Mouse (Mus musculus) layer of hippocampus, postnatal 36 days (tissue): ENCODE measurements around the gene Slx1b. TPM values are rescaled to one million over a fixed set of nuclear protein-coding genes. Genes with fewer than 3 reads are reported as not detected.
"Not testable (repeated sequence)": the region's sequence is repeated elsewhere in the genome, so short reads cannot be mapped to it uniquely, and the experiment has no call there.

Source experiments
- DNase-seq, 2 experiments: peaks; one replicate each; pipeline ENCODE4 v3.0.0; 2022
- total RNA-seq, 2 experiments: library from RNA; stranded (reverse); gene quantifications; 2 replicates each; pipeline ENCODE4 v1.2.3; 2021

Gene Slx1b
- total RNA-seq, 2 experiments from 2014 or later = 16.2 to 16.4 TPM

DNA sequence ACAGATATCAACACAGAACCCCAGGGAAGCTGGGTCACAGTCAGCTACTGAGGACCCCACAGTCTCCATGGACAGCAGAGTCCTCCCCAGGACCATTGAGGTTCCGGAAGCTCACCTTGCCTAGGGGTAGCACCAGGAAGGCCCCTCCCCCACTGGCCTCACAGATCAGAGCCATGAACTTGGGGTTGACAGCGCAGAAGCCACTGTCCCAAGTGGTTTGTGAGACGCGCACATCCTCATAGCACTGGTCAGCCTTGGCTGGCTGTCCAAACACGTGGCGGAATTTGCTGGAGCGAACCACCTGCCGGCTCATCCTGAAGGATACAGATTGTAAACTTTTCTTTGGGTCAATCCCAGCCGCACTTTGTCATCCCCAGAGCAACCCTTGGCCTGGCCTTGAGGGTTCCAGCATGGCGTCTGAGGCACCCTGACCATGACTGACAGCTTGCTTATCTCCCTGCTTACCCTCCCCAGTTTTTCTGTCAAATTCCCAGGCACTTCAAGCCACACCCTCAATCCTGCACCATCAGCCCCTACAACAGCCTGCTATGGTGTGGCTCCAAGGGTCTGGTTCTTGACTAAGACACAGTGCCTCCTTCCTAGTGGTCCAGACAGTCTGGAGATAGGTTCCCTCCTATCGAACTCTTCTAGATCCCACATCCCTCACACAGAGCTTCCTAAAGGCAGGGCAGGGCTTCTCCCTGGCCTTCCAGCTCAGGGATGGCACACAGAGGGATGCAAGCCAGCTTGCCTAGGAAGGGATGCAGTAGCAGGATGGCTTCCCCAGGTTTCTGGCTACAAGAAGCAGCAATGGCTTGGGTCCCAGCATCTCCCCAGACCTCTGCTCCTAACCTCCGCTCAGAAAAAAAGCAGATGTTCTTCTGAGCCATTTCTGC, 7.5 kb upstream of the Slx1b start:
- no peak for DNase-seq

DNA sequence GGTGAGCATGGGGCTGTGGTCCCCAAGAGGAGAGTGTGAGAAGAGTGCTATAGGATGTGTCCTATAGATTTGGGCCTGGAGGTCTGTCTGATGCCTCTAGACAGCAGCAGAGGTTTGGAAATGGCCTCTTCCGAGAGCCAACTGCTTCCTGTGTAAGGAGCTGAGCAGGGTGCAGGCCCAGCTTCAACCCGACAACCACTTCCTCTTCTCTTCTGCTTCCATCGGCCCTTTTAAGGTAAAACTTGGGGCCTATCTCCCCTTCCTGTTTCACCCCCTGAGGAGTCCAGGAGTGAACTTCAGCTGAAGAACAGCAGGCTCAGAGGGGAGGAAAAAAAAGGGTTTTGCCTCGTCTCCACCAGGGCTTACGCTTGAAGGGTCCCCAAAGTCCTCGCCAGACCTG, 6.8 kb upstream of the Slx1b start:
- no peak for DNase-seq

DNA sequence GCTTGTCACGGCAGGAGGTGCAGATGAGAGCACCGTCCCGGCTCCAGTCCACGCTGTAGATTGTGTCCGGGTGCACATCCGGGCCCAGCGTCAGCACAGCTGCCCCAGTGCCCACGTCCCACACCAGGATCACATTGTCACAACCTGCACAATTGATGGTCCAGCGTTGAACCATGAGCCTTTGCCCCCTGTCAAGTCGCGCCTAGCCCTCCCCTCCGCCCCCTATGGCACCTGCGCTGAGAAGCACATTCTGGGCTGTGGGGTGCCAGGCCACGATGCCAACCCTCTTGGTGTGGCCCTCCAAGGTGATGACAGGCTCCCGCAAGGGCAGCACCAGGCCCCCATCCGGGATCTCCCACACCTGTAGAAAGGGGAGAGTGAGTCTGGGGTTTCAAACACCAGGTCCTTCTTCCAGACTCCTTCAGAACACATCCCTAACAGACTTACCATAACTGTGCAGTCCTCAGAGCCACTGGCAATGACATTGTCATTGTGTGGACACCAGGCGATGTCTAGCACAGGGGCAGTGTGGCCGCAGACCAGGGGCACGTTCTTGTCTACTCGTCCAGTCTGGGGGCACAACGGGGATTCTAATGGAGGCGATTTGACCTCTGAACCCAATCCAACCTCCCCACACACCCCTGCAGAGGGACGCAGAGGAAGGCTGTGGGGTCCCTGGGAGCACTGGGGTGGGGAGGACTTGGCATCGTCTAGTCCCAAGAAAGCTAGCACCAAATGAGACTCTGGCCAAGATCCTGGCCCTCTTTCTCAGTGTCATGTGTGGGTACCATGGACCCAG, 6.2 kb upstream of the Slx1b start:
- no peak for DNase-seq

DNA sequence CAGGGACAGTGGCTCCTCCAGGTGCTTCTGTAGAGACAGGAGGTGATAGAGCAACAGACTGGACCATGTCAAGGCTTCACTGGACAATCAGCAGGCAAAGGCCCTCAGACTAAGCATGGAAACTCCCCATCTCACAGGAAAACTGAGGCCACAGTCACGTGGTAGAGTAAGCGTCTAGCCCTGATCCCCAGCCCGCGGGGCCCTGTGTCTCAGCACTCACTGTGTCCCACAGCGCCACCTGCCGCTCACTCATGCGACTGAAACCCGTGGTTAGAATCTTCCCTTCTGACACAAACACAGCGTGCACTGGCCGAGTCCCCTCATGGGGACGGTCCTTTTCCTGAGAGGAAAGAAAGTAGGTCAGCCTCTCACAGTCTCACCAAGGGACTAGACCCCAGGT, 5.5 kb upstream of the Slx1b start:
- DNase-seq = peak; percentile 89 to 90

DNA sequence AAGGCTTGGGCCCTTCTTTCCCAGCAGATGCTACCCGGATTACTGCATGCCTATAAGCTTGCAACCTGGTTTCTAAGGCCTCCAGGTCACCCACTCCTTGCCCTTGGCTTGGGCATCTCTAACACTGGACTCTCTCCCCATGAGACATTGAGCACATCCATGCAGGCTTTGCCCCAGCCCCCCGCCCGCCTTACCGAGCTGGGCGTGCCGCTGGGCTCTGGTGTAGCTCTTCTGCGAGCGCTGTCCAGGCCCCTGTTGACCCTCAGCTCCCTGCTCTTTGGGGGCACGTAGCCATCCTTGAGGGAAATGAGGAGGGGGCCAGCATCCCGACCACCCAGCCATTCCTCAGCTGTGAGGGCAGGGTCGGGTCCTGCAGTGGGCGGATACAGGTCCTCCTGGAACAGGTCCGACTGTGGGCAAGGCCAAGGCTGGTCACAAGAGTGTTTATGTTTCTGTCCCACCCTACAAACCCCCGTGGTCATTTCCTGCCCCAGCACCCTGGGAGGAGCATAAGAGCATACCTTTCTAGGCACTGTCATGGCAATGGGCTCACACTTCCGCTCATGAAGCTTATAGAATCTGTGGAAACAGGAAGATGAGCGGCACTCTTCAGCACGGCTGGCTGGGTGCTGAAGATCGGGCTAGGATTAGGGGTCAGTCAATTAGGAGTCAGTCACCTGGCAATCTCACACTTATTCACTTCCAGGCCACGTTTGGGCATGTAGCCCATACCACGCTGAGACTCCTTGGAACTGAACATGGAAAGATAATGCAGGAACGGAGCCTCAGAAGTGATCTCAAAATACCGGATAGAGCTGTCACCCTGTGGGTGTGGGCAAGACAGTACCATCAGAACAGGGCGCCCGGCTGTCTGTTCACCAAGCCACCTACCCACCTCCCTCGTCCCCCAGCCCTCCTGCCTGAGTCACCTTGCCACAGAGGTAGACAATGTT, 4.8 kb upstream of the Slx1b start:
- no peak for DNase-seq

- no peak for DNase-seq
Observed at GRCm38 (mm10) chr7:126697838-126698237, 2.3 kb upstream of the Slx1b start.

- DNase-seq = no peak
Observed at GRCm38 (mm10) chr7:126696886-126697285, 1.3 kb upstream of the Slx1b start.

DNA sequence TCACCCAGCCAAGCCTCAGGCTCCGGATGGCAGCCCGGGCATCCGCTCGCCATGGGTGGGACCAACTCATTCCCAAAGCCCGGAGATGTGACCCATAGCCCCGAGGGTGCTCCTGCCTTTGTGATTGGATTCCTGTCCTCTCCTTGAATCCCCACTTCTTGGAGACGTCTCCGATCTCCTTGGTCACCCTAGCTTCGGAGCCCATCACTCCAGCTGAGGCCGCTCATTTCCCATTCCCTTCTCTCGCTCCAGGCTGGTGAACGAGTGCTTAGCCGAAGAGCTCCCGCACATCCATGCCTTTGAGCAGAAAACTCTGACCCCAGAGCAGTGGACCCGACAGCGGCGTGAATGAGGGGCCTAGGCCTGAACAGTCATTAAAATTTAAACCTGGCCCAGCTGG, 719 bp upstream of the Slx1b start:
- DNase-seq = no peak

- no peak for DNase-seq
Observed at GRCm38 (mm10) chr7:126695210-126695611, 373 bp downstream of the Slx1b start, which contains the start of gene Bola2. Gene Bola2 (plus strand): TSS chr7:126695401.

GRCm38 (mm10) chr7:126694441-126695051, 1.0 kb downstream of the Slx1b start:
- no peak for DNase-seq

GRCm38 (mm10) chr7:126693781-126694180, 1.8 kb downstream of the Slx1b start:
- DNase-seq = no peak

DNA sequence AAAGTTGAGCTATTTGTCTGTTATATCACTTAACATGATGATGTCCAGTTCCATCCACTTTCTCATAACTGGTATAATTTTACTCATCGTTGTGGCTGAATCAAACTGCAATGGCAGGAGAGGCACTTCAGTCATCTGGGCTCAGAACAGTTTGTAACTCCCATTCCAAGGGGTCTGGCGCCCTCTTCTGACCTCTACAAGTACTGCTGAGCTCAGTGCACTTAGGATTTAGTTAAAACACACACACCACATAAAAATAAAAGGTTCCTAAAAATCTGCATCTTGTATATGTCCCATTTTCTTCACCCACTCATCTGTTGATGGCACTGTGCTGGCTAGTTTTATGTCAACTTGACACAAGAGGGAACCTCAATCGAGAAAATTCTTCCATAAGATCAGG, 2.3 kb downstream of the Slx1b start:
- peak; percentile 76 to 77 for DNase-seq

GRCm38 (mm10) chr7:126692426-126692825, 3.2 kb downstream of the Slx1b start:
- no peak for DNase-seq

GRCm38 (mm10) chr7:126691676-126692075, 3.9 kb downstream of the Slx1b start:
- DNase-seq = no peak

DNA sequence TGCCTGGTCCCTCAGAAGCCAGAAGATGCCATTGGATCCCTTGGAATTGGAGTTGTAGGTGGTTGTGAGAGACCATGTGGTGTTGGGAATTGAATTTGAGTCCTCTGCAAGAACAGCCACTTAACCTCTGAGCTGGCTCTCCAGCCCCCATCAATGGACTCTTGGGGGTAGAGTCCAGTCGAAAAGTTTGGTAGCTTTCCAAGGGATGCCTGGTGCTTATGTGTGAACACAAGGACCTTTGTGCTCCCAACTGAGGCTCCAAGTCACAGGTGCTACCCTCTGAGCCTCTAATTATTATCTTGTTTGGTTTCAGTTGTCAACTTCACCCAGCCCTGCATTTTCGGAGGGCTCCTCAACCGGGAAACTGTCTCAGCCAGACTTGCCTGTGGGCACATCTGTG, 4.8 kb downstream of the Slx1b start:
- no peak for DNase-seq

GRCm38 (mm10) chr7:126689021-126689420, 6.6 kb downstream of the Slx1b start:
- DNase-seq = no peak

DNA sequence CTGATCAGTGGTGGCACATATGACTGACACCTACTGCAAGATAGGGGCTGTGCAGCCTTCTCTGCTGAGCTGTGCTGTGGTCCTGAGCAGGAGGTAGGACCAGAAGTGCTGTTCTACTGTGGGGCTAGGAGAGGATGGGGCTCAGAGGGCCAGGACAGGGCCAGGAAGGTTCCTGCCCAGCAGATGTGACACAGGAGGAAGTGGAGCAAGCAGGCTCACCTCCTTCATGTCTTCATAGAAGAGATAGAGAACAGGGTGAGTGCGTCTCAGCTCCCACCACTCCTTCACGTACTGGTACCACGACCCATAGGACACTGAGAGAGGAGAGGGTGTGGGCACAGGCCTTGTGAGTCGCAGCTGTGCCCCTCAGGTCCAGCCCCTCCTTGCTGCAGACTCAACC, 7.4 kb downstream of the Slx1b start:
- not testable (repeated sequence) for DNase-seq

DNA sequence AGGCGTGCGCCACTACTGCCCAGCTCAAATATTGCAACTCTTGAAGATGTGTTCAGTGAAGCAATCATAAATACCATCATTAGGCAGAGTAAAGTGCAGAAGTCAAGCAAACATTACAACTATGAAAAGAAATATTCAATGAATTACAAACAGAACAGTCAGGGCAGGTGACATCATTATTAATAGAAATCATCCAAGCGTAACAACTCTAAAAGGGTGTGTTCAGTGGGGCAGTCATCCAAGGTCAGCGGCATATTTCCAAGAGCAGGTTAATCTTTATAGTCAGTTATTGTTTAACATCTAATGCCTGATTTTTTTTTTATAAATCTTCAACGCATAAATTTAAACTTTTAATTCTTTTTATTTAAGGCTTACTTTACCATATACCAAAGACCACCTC, 14.4 kb downstream of the Slx1b start:
- no peak for DNase-seq

DNA sequence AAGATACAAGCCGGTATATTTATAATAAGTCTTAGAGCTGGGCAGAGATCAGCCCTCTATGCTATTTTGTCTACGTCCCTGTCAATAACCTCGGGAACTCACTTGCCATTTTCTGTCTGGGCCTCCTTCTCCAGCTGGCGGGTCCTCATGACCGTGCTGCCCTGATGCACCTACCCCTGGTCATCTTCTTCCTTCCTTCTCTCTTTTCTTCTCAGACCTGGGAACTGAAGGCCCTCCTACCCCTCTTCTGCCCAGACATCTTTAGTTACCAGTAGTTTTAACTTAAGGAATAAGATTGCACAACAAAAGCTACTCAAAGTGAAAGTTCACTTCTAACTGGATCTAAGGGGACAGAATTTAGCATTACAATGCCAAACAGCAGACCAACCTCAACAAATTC, 15.9 kb downstream of the Slx1b start:
- no peak for DNase-seq

- no peak for DNase-seq
Observed at GRCm38 (mm10) chr7:126678545-126679341, 16.8 kb downstream of the Slx1b start.

- no peak for DNase-seq
Observed at GRCm38 (mm10) chr7:126676631-126677220, 18.9 kb downstream of the Slx1b start.
